Mouse (Mus musculus): ENCODE measurements around the gene Gm20909. TPM values are rescaled to one million over a fixed set of nuclear protein-coding genes. Genes with fewer than 3 reads are reported as not detected.

Gene Gm20909
- not detected for polyA plus RNA-seq (2017; shearing (Covaris generic))

GRCm38 (mm10) chrY:21164270-21164669, at the start of gene Gm20909:
Gene Gm20909, plus strand, starts transcription at chrY:21164570.

Other genes starting within 250 kb of the Gm20909 start
- not detected for gene Gm29866, start 170.9 kb upstream of the Gm20909 start, polyA plus RNA-seq (2017; shearing (Covaris generic))
- gene Gm20865, start 77.0 kb downstream of the Gm20909 start, polyA plus RNA-seq (2017; shearing (Covaris generic)): not detected

Measured in effector memory CD4-positive, alpha-beta T cell, adult 5 months (primary cell).